Mouse (Mus musculus): ENCODE results near the gene Serpina1f. TPM values are rescaled to one million over a fixed set of nuclear protein-coding genes. Genes with fewer than 3 reads are reported as not detected.

Gene Serpina1f
- polyA plus RNA-seq, 2 experiments: not detected

- Histone ChIP-seq H3K4me3 (ENCODE audit: insufficient read depth in 1 of 2, low read depth in 2 of 2, low read length in 2 of 2) (no peak overlapping the region), H3K9me3 (ENCODE audit: control insufficient read depth, low read length) (no peaks in the 10 kb centered on the region), H3K27ac (no peak overlapping the region), H3K4me1 (replicated peaks; ENCODE audit: control insufficient read depth in 2 of 2, insufficient read depth in 2 of 2, low read length in 1 of 2) (peaks cover 0 to 9% of the 10 kb centered on the region in 2 experiments; a peak in 2 of 4 replicates), H3K4me2 (ENCODE audit: low read depth) (no peak overlapping the region), H3K27me3 (ENCODE audit: control insufficient read depth, insufficient read depth, low read length) (no peaks in the 10 kb centered on the region), H3K36me3 (replicated peaks; ENCODE audit: control insufficient read depth, insufficient read depth, low read depth) (no peaks in the 10 kb centered on the region), H3K9ac (replicated peaks) (no peak overlapping the region)
- DNase-seq (ENCODE audit: low read depth in 3 of 3, low spot score in 3 of 3) (no peak), ATAC-seq (ENCODE audit: insufficient read depth) (no peak)
- no peak for TF ChIP-seq EP300 (IDR thresholded peaks at IDR 0.05; ENCODE audit: low read depth)
- TF ChIP-seq CTCF (IDR thresholded peaks at IDR 0.05; ENCODE audit: low read depth): no peak
- 58% methylated on average over 7 of the region's 7 CpGs for WGBS (ENCODE audit: insufficient replicate concordance)
These were observed 8.3 kb downstream of the Serpina1f start for GRCm38 (mm10) chr12:103687021-103687420.

DNA sequence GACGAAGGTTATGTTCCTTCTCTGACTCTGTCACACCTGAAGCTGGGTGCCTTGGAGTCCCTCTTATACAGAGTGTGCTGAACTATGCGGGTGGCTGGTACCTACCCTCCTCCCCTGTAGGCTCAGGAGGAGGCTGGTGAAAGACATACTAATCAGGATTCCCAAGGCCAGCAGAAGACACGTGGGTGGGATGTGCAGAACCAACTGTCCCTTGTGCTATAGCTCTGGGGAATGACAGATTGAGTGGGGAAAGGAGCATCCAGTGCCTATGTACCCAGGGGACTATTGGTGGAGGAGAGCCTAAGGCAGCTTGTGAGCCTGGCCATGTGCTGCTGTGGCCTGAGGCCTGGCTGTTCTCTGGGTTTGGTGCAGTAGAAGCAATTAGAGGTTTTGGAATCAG, 9.3 kb downstream of the Serpina1f start:
- Histone ChIP-seq H3K36me3 (replicated peaks; ENCODE audit: control insufficient read depth, insufficient read depth, low read depth) (no peaks in the 10 kb centered on the region), H3K27ac (no peak overlapping the region), H3K9me3 (ENCODE audit: control insufficient read depth, low read length) (no peaks in the 10 kb centered on the region), H3K4me1 (replicated peaks; ENCODE audit: control insufficient read depth in 2 of 2, insufficient read depth in 2 of 2, low read length in 1 of 2) (peaks cover 0 to 11% of the 10 kb centered on the region in 2 experiments; a peak in 2 of 4 replicates), H3K4me2 (ENCODE audit: low read depth) (no peak overlapping the region), H3K27me3 (ENCODE audit: control insufficient read depth, insufficient read depth, low read length) (no peaks in the 10 kb centered on the region), H3K9ac (replicated peaks) (no peak overlapping the region), H3K4me3 (ENCODE audit: insufficient read depth in 1 of 2, low read depth in 2 of 2, low read length in 2 of 2) (no peak overlapping the region)
- no peak for TF ChIP-seq EP300 (IDR thresholded peaks at IDR 0.05; ENCODE audit: low read depth)
- no peak for TF ChIP-seq CTCF (IDR thresholded peaks at IDR 0.05; ENCODE audit: low read depth)
- 44% methylated on average over 3 of the region's 3 CpGs for WGBS (ENCODE audit: insufficient replicate concordance)
- no peak for ATAC-seq (ENCODE audit: insufficient read depth)
- no peak for DNase-seq (ENCODE audit: low read depth in 3 of 3, low spot score in 3 of 3)

DNA sequence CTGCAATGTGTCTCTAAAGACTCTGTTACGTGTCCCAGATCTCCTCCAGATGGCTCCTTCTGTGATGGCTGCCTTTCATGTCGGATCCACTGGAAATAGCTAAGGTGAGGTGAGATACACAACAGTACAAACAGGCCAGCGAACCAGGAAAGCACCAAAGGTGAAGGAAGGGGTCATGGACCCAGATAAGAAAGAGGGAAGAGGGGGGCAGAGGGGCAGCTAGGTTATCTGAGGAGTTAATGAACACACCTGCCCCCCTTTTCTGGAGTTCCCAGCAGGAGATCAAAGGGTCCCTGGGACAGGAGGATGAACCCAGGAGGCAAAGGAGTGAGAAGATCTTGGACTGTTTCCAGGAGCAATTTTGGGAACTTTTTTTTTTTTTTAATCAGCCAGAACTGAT, 9.9 kb downstream of the Serpina1f start:
- Histone ChIP-seq H3K27me3 (ENCODE audit: control insufficient read depth, insufficient read depth, low read length) (no peaks in the 10 kb centered on the region), H3K27ac (no peak overlapping the region), H3K4me2 (ENCODE audit: low read depth) (no peak overlapping the region), H3K9me3 (ENCODE audit: control insufficient read depth, low read length) (no peaks in the 10 kb centered on the region), H3K36me3 (replicated peaks; ENCODE audit: control insufficient read depth, insufficient read depth, low read depth) (no peaks in the 10 kb centered on the region), H3K9ac (replicated peaks) (no peak overlapping the region), H3K4me3 (ENCODE audit: insufficient read depth in 1 of 2, low read depth in 2 of 2, low read length in 2 of 2) (no peak overlapping the region), H3K4me1 (replicated peaks; ENCODE audit: control insufficient read depth in 2 of 2, insufficient read depth in 2 of 2, low read length in 1 of 2) (peaks cover 0 to 18% of the 10 kb centered on the region in 2 experiments; a peak in 2 of 4 replicates)
- ATAC-seq (ENCODE audit: insufficient read depth) (peak; percentile 63), DNase-seq (ENCODE audit: low read depth in 3 of 3, low spot score in 3 of 3) (peak; percentile 22 to 36 (median 26))
- WGBS (ENCODE audit: insufficient replicate concordance): 31% methylated on average over 3 of the region's 3 CpGs
- no peak for TF ChIP-seq CTCF (IDR thresholded peaks at IDR 0.05; ENCODE audit: low read depth)
- TF ChIP-seq EP300 (IDR thresholded peaks at IDR 0.05; ENCODE audit: low read depth): no peak

DNA sequence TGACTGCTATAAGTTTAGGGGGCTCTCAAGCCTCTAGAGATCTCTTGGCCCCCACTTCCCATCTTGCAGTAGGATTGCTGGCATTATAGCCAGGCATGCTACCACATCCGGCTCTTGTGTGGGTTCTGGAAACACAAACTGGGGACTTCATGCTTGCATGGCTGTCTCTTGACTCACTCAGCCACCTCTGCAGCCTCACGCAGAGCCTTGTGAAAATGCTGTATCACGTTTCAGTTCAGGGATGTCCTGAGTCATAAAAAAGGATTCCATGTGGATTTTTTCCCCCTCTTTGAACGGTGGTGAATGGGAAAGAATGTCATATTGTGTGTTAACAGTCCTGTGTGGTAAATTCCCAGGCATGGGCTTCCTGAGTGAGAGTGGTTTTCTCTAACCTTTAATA, 11.6 kb downstream of the Serpina1f start:
- Histone ChIP-seq H3K4me3 (ENCODE audit: insufficient read depth in 1 of 2, low read depth in 2 of 2, low read length in 2 of 2) (no peak overlapping the region), H3K9ac (replicated peaks) (no peak overlapping the region), H3K9me3 (ENCODE audit: control insufficient read depth, low read length) (no peaks in the 10 kb centered on the region), H3K27me3 (ENCODE audit: control insufficient read depth, insufficient read depth, low read length) (no peaks in the 10 kb centered on the region), H3K4me2 (ENCODE audit: low read depth) (no peak overlapping the region), H3K27ac (no peak overlapping the region), H3K36me3 (replicated peaks; ENCODE audit: control insufficient read depth, insufficient read depth, low read depth) (no peaks in the 10 kb centered on the region), H3K4me1 (replicated peaks; ENCODE audit: control insufficient read depth in 2 of 2, insufficient read depth in 2 of 2, low read length in 1 of 2) (peaks cover 0 to 21% of the 10 kb centered on the region in 2 experiments; a peak in 2 of 4 replicates)
- 38% methylated on average over 4 of the region's 4 CpGs for WGBS (ENCODE audit: insufficient replicate concordance)
- no peak for ATAC-seq (ENCODE audit: insufficient read depth)
- DNase-seq (ENCODE audit: low read depth in 3 of 3, low spot score in 3 of 3): no peak
- TF ChIP-seq EP300 (IDR thresholded peaks at IDR 0.05; ENCODE audit: low read depth): no peak
- no peak for TF ChIP-seq CTCF (IDR thresholded peaks at IDR 0.05; ENCODE audit: low read depth)

GRCm38 (mm10) chr12:103681739-103682138, 13.6 kb downstream of the Serpina1f start:
- ATAC-seq (ENCODE audit: insufficient read depth) (peak; percentile 46; the same call in 1 of the 2 replicates), DNase-seq (ENCODE audit: low read depth in 3 of 3, low spot score in 3 of 3) (no peak)
- no peak overlapping the region for H3K9ac ChIP-seq (replicated peaks)
- no peaks in the 10 kb centered on the region for H3K9me3 ChIP-seq (ENCODE audit: control insufficient read depth, low read length)
- no peak overlapping the region for H3K27ac ChIP-seq
- H3K4me1 ChIP-seq (replicated peaks; ENCODE audit: control insufficient read depth in 2 of 2, insufficient read depth in 2 of 2, low read length in 1 of 2): peaks cover 0 to 18% of the 10 kb centered on the region in 2 experiments; a peak in 2 of 4 replicates
- H3K4me2 ChIP-seq (ENCODE audit: low read depth): 0 out of 2 replicates have a peak overlapping the region, but pooled peaks have one; percentile 26
- TF ChIP-seq EP300 (IDR thresholded peaks at IDR 0.05; ENCODE audit: low read depth) (no peak), CTCF (IDR thresholded peaks at IDR 0.05; ENCODE audit: low read depth) (no peak)
- no peaks in the 10 kb centered on the region for H3K27me3 ChIP-seq (ENCODE audit: control insufficient read depth, insufficient read depth, low read length)
- no peaks in the 10 kb centered on the region for H3K36me3 ChIP-seq (replicated peaks; ENCODE audit: control insufficient read depth, insufficient read depth, low read depth)
- no peak overlapping the region for H3K4me3 ChIP-seq (ENCODE audit: insufficient read depth in 1 of 2, low read depth in 2 of 2, low read length in 2 of 2)
- WGBS (ENCODE audit: insufficient replicate concordance): 39% methylated on average over 2 of the region's 2 CpGs
